Mouse (Mus musculus) left cerebral cortex, adult 18-20 months (tissue): ENCODE data around the gene Oas1c. TPM values are rescaled to one million over a fixed set of nuclear protein-coding genes. Genes with fewer than 3 reads are reported as not detected.
"Not testable (repeated sequence)": the region's sequence is repeated elsewhere in the genome, so short reads cannot be mapped to it uniquely, and the experiment has no call there.

Experiments
- DNase-seq, 2 experiments: peaks; one replicate each; pipeline ENCODE4 v3.0.0; 2021 to 2022; ENCODE audit warnings: low spot score in 2 of 2, mixed read lengths in 1 of 2
- long read RNA-seq, 2 experiments: library from polyadenylated mRNA; stranded (forward); transcript quantifications; one replicate each; pipeline ENCODE4 v2.0.0; 2021
- total RNA-seq, 2 experiments: library from RNA; stranded (reverse); gene quantifications; 2 replicates each; pipeline ENCODE4 v1.2.3; 2021

Oas1c gene
- under 1 TPM; 0.56 to 0.80 TPM for total RNA-seq
- long read RNA-seq, experiment 1, partial matches to known transcripts: 1 of 1 reads
- long read RNA-seq, experiment 1, other reads (novel, unspliced or antisense): 0 of 1 reads
- long read RNA-seq, experiment 2, partial matches to known transcripts: 2 of 2 reads
- long read RNA-seq, experiment 2, other reads (novel, unspliced or antisense): 0 of 2 reads

DNA sequence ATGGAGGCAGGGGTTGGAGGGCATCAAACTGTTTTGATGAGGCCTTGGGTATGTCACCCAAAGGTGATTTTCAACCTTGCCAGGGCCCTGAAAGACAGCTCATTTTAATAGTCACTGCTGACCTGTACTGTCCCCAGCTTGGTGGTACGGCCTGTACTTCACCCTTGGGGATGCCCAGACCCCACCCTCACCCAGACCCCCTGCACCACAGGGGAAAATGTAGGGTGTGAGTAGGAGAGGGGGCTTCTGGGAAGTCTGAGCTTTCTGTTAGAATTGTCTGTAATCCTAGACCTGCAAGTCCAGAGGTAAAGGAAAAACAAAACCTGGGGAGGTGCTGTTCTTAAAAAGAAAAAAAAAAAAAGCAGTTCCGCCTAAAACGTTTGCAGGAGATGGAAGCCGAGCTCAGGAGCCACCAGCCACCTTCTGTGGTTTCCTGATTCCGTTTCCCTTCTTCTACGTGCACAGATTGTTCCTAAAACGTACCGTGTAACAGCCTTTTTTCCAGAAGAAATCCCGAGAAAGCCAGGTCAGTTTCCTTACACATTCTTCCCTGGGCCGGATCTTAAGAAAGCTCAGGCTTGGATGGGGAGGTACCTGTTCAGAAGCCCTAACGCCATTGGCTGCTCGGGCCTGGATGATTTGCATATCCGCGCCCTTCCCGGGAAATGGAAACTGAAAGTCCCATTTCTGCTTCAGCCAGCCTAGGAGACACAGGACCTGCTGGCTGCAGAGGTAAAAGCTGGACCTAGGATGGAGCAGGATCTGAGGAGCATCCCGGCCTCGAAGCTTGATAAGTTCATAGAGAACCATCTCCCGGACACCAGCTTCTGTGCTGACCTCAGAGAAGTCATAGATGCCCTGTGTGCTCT is at the start of gene Oas1c:
TSS of gene Oas1c (minus strand) at position 564 of the 869 bp plus-strand sequence.
- peak; percentile 75 to 79 for DNase-seq

DNA sequence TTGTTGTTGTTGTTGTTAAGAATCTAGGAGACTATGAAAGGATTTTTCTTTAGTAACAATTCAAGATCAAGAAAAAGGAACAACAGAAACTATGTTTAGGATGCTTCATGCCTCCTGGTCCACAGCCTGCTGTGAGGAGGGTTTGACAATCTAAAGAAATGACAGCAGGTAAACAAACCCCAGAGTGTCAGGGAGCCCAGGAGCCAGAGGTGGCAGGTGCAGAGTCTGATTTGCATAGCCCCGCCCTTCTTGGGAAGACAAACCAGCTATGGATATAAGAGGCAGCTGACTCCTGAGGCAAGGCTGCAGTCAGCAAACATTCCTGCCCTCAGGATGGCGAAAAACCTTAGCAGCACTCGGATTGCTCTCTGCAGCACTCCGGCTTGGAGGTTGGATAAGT is 48.8 kb upstream of the Oas1c start, which contains the start of gene Oas1h:
TSS of gene Oas1h (plus strand) at position 301 of the 400 bp plus-strand sequence.
- no peak for DNase-seq

DNA sequence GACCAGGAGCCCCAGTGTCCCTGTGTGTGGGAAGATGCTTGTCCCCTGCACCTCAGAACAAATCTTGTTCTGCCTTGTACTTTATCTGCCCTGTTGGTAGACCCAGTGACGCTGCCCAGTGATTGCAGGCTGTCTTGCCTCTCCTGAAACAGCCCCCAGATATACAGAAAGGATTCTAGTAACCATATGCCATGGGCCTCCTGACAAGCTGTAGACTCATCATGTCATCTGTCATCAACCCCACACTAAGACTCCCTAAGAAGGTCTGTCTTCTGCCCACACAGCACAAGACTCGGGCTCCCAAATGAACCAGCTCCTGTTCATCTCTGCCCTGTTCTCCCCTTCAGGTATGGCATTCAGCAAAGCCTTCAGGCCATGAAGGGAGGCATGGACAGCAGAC is 46.9 kb upstream of the Oas1c start:
- DNase-seq: peak in 1 of 2 experiments; percentile 6

DNA sequence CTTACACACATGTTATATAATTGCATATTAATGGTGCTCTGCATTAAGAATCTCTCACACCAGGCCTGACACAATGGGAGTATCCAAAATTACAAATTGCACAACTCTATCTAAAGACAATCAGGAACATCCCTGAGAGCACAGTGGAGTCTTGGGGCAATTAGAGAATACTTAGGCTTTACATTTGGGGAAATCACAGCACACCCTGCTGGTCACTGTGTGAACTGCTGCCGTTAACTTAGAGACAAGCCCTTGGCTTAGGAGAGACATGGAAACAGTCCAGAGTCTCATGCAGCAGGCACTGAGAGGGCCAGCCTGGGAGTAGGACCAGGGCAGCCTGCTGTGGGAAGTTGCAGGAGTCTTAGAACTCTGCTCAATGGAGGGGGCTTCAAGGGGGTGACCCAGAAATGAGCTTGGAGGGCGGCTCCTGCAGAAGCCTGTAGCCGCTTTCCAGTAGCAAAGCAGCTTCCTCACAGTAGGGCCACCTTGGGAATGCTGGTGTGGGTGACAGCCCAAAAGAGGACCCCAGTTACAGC is 37.4 kb upstream of the Oas1c start:
- DNase-seq: peak; percentile 18 to 24

DNA sequence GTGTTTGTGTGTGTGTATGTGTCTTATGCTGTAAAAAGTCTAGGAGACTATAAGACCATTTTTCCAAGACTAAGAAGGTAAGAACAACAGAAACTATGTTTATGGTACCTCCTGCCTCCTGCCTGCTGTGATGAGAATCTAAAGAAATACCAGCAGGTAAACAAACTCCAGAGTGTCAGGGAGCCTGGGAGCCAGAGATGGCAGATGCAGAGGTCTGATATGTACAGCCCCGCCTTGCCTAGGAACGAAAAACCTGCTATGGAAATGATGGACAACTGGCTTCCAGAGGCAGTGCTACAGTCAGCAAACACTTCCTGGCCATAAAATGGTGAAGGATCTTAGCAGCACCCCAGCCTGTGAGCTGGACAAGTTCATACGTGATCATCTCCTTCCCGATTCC is 34.8 kb upstream of the Oas1c start, which contains the start of gene Oas1f:
TSS of gene Oas1f (plus strand) at position 301 of the 400 bp plus-strand sequence.
- no peak for DNase-seq

DNA sequence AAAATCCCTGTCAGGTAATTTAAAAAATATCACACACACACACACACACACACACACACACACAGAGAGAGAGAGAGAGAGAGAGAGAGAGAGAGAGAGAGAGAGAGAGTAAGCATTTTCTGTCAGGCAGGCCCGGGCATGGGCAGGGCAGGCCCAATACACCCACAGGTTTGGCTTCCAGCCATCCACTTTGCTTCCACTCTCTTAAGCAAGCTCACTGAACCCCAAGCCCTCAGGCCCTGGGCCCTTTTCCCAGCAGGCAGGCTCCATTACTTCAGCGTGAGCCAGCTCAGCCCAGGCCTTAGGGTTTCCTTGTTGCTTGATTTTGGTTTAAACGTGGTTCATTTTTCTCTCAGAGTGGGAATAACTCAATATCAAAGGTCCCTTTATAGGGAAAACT is 32.4 kb upstream of the Oas1c start:
- DNase-seq: peak in 1 of 2 experiments; percentile 3

DNA sequence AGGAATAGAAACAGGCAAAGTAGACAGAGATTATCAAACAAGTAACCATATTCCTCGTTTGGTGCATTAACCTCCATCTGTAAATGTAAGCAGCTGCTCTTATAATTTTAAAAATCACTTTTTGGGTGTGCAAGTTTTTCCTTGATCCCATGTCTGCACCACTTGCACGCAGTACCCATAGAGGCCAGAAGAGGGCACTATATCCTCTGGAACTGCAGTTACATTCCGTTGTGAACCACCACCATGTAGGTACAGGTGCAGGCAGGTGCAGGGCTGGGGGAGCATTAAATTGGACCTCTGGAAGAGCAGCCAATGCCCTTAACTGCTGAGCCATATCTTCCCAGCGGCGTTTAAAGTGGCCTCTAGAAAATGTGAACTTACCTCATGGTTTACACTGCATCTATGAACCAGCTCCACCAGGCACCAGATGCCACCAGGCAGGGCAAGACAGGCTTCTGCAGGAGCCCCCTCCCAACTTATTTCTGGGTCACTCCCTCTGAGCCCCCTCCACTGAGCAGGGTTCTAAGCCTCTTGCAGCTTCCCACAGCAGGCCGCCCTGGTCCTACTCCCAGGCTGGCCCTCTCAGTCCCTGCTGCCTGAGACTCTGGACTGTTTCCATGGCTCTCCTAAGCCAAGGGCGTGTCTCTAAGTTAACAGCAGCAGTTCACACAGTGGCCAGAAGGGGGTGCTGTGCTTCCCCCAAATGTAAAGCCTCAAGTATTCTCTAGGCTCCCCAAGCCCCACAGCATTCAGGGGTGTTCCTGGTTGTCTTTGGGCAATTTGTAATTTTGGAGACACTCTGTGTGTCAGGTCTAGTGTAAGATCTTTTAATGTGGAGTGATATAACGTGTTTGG is 24.6 kb upstream of the Oas1c start:
- peak; percentile 26 to 62 for DNase-seq

DNA sequence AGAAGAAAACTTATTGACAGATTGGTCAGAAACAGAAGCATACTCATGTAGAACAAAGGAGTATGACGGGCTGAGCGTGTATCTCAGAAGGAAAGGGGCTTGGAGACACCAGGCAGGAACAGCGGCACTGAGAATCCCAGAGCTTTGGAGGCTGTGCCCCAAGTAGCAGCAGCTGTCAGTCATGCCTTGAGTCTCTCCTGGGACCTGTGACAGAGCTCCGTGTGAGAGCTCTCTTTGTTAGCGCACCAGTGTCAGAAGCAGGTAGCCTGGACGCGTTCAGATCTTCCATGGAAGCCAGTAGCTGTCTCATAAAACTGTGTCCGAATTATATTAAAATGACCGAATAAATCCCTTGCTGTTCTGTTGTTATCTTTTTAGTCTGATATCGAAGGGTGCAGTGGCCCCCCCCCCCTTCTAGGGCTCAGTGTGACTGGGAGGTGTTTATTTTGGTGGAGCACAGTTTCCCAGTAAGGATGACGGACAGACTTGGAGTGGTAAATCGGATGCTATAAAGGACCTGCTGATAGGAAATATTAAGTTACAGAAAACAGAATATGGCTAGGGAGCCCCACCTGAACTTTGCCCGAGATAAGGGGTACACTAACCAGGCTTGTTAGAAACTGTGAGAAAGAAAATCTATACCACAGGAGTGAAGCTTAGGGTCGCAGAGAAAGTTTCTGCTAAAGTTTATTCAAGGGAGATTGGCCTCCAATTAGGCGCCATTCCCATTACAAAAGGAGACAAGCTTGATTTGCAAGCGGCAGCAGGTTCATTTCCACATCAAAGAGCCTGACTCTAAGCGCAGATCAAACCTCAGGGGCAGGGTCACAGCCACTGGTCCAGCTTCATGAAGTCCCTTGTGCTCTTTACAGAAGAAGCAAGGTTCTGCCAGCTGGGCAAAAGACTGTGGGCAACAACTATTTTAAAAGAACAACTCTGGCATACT is 21.3 kb upstream of the Oas1c start:
- DNase-seq: no peak

DNA sequence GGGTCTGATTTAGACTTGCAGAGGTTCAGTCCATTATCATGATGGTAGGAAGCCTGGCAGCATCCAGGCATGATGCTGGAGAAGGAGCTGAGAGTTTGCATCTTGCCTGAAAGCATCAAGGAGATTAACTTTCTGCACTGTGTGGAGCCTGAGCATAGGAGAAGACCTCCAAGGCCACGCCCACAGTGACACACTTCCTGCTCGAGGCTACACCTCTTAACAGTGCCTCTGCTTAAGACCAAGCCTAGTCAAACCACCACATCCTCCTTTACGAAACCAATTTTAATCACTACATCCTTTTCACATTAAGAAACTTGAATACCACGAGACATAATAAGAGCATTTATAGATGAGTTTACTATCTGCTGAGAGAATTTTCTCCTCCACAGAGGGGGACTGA is 18.7 kb upstream of the Oas1c start:
- DNase-seq: no peak

DNA sequence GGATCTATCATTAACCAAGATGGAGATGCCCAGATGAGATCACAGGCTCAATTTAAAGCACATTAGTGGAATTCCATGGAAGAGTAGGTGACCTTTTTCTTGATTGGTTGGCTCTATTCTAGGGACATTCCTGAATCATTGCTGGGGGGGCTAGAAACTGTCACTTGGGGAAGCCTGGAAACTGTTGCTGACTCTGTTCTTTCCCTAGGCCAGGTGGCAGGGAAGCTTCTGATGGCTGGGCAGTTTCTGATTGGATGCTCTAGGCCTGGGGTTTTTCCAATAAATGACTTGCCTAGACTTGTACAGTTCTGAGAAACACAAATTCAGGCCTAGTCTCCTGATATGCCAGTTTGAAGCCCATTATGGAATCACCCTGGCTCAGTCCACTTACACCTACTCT is 6.7 kb upstream of the Oas1c start:
- no peak for DNase-seq

DNA sequence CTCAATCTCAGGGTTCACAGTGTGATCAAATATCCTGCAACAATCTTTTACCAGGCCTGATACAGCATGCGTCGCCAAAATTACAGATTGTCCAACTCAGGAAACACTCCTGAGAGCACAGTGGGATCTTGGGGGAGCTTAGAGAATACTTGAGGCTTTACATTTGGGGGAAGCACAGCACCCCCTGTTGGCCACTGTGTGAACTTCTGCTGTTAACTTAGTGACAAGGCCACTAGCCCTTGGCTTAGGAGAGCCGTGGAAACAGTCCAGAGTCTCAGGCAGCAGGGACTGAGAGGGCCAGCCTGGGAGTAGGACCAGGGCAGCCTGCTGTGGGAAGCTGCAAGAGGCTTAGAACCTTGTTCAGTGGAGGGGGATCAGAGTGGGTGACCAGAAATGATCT is 3.6 kb upstream of the Oas1c start:
- peak in 1 of 2 experiments; percentile 7 for DNase-seq

DNA sequence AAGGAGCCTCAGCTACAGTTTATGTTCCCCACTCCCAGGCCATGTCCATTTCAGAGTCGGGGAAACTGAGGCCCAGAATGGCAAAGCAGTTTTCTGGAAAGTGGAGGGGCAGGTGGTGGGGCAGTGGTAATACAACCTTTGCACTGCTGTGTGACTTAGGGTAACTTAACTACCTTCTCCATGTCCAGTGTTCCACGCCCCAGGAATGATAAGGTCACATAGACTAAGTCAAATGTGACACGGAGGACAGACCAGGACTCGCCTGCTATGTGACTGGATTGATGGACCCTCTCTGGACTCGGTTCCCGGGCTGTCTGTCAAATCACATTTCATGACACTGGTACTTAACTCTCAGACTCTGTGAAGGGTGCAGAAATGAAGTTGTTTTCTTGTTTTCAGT is 709 bp upstream of the Oas1c start:
- no peak for DNase-seq

DNA sequence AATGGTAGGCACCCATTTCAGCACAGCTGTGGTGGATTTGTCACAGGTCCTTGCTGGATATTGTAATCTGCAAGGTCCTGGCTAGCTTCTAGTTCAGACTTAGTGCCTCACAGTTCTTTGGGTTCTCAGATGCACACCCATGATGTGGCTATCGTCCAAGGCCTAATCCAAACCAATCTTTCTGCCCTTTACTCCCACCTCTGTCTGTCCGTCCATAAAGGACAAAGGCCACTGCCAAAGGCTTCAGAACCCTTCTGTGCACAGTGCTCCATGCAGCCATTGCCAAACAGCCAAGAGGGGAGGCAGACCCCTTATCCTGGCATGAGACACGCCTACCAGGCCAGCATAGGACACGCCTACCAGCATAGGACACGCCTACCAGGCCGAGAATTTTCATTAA is 3.1 kb downstream of the Oas1c start:
- DNase-seq: no peak

DNA sequence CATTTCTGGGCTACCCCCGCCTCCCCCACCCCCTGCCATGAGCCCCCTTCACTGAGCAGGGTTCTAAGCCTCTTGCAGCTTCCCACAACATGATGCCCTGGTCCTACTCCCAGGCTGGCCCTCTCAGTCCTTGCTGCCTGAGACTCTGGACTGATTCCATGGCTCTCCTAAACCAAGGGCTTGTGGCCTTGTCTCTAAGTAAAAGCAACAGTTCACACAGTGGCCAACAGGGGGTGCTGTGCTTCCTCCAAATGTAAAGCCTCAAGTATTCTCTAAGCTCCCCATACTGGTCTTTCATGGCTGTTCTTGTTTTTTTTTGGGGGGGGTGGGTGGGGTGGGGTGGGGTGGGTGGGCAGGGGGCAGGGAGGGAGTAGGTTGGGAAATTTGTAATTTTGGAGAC is 5.9 kb downstream of the Oas1c start:
- DNase-seq: peak; percentile 34

DNA sequence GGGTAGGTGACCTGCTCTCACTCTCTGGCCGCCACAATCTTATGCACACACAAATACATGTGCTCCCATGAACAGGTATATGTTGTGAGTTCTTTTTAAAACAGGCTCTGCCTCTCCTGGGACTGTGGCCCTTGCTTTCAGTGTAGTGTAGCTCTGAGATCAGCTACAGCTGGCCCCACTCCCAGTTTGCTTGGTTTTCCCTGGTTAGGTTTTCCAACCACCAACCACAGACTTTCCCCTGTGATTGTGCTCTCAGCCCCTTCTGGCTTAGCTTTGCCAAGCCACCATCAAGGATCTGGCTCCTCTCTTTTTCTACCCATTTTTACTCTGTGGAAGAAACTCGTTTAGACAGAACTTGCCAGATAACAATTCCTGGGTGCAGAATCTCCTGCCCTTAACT is 8.7 kb downstream of the Oas1c start:
- DNase-seq: no peak

DNA sequence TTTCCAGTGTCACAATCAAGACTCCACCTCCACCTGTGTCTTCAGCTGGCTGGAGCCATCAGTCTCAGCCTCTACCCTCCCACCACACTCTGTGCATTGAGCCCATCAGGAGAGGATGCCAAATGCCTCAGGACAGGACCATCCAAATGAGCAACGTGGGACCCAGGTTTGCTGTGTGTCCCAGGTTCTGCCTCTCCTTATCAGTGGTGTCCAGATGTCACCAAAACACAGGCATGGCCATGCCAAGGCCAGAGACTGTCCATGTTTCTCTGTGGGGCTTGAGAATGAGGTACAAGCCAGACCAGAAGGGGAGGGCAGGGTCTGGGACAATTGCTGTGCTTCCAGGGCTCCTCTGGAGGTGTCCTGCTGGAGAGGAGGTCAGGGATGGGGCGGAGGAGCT is 13.4 kb downstream of the Oas1c start:
- DNase-seq: not testable (repeated sequence)

DNA sequence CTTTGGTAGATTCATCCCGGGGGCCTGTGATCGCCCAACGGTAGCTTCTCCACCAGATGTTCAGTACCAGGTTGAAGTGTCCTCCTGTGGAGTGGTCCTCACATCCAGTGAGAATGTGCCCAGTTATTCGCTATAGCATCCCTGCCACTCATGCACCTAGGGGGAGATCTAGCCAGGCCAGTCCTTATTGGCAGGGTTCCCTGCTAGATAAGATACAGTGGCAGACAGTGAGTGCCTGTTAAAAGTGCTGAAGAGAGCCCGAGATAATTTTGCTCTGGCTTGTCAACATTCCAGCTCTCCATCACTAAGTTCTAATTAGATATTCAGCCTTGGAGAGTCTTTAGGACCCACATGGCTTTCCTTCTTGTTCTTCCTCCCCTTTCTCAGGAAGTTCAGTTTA is 14.2 kb downstream of the Oas1c start:
- not testable (repeated sequence) for DNase-seq

DNA sequence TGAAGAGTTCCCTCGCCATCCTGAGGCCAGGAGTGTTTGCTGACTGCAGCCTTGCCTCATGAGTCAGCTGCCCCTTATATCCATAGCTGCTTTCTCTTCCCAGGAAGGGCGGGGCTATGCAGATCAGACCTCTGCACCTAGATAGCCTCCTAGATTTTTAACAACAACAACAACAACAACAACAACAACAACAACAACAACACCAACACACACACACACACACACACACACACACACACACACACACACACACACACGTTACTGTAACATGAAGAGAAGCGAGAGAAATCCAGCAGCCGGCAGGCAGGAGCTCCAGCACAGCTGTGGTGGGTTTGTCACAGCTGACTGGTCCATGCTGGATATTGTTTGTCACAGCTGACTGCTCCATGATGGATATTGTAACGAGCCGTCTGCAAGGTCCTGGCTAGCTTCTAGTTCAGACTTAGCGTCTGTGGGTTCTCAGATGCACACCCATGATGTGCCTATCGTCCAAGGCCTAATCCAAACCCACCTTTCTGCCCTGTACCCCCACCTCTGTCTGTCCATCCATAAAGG is 16.8 kb downstream of the Oas1c start, which contains the start of gene Oas1e:
TSS of gene Oas1e (minus strand) at position 51 of the 555 bp plus-strand sequence.
- not testable (repeated sequence) for DNase-seq

DNA sequence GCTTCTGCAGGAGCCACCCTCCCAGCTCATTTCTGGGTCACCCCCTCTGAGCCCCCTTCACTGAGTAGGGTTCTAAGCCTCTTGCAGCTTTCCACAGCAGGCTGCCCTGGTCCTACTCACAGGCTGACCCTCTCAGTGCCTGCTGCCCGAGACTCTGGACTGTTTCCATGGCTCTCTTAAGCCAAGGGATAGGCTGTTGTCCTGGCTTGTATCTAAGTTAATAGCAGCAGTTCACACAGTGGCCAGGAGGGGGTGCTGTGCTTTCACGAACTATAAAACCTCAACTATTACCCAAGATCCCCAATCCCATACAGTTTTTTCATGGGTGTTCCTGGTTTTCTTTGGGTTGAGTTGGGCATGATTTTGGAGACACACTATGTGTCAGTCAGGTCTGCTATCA is 19.3 kb downstream of the Oas1c start:
- peak; percentile 26 to 57 for DNase-seq

DNA sequence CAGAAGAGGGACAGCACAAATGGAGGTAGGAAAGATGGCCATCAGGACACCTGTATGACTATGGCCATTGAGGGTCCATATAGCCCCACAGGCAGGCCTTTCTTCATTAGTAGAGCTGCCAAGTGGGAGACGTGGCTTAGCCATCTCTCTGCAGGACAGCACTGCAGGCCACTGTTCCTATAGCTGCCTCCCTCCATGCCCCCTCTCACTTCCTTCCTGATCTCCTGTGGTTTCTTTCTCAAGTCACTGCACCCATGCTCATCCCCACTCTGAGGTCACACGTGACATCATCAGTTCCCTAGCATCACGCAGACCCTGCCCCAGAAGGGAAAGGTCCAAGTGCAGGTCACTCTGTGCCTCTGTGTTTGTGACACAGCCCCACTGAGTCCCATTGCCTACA is 25.3 kb downstream of the Oas1c start:
- no peak for DNase-seq
